Mouse (Mus musculus) induced T-regulatory cell, adult 2 months (primary cell): ENCODE results near the gene Pkib.

Source experiments
- DNase-seq: peaks from one replicate; pipeline ENCODE4 v3.0.0-alpha.2; 2012; ENCODE audit warnings: low read depth

Pkib gene

DNA sequence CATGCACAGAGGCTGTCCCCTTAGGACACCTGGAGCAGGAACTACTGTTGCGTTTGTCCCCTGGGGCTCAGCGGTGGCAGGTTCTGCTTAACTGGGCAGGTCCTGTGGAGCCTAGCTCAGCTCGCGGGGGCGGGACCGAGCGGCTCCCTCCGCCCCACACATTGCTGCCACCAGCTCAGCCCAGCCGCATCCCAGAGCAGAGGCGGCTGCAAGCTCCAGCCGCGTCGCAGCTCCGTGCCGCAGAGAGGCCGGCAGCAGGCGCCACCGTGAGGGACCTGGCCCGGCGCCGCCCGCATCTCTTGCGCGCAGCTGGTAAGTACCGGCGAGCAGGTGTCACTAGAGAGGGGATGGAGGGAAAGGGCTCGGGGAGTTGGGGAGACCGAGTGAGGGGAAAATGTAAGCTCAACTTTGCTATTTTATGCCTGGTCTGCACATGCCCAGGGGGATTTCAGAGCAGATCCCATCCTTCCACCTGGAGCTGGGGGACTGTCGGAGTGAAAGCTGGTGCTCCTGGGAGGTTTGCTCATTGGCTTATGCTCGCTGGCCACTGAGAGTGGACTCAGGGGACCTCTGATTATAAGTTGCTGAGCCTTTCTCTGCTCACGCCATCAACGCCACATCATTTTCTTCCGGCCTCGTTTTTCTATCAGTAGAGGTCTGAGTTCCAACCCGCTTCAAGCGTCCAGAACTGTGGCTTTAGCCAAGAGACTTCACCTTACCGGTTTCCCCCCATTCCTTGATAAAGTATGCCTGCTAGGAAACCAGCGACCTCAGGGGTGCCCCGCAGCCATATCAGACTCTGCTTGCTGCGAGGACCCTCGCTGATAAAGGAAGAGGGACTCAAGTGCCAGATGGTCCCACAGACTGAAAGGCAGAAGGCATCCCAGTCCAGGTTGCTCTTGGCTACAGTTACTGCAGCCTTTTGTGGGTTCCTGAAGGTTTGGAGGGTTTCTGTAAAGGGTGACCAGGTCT, at the start of gene Pkib:
Gene Pkib (plus strand): TSS at position 86 of the 972 bp plus-strand sequence.
- no peak for DNase-seq

DNA sequence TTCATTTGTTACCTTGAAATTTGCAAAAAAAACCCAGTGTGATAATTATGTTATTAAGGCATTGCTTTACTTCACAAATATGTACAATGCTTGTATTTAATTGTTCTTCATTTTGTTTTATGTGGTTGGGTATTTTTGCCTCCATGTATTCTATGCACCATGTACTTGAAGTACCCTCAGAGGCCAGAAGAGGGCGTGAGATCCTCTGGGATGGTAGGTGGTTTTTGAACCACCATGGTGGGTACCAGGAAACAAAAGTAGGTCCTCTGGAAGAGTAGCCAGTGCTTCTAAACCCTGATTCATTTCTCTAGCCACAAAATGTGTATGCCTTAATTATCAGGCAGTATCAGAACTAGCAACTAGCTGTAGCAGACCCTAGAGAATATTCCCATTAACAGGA, 47.9 kb upstream of the Pkib start:
- DNase-seq = peak; percentile 16

GRCm38 (mm10) chr10:57594266-57594665, 37.5 kb upstream of the Pkib start:
- no peak for DNase-seq

DNA sequence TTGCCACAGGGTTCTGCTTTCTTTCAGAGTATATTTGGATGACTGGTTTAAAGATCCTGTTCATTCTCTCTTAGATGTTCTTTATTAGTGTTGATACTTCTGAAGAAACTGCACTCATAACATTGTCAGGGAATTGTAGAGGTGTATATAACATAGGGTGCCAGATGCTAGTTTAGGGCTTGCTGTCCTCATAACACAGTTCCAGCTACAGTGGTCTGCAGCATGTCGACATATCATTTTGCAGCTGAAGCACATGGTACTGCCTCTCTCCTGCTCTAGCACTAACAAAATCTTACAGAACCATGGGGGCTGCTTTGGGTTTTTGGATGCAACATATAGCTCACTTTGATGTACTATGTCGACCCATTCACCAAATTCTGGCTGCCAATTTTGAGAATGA, 34.6 kb upstream of the Pkib start:
- no peak for DNase-seq

DNA sequence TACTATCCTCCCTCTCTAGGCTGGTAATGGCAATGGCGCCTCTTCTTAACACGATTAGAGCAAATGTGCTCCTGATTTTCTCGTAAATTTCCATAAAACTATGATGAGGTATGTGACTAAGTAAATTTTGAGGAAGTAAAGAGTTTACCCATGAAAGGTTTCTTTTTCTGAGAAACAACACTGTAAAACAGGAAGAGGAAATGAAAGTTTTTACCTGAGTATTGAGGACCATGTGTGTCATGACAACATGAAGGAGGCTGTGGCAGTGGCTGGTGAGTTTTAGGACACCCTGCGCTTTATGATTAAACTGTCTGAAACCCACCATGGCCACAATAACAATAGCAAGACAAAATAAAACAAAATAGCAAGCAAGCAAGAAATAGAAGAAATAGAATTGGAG, 28.8 kb upstream of the Pkib start:
- DNase-seq = no peak

DNA sequence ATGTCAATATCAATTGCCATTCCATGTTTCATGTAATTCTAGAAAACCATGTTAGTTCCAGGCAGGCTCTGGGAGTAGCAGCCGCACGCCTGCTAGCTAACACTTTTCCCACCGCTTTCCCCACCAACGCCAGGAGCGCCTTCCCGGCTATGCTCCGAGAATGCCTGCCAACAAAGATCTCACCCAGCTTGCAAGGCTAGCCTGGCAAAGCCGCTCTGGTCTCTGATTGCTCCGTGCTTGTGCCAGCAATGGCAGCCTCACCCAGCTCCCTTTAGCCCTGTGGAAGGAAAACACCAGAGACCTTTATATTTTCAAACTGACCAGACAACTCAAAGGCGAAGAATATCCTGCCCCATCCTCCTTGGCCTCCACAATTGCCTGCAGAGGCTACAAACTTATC, 8.5 kb upstream of the Pkib start:
- DNase-seq = no peak

DNA sequence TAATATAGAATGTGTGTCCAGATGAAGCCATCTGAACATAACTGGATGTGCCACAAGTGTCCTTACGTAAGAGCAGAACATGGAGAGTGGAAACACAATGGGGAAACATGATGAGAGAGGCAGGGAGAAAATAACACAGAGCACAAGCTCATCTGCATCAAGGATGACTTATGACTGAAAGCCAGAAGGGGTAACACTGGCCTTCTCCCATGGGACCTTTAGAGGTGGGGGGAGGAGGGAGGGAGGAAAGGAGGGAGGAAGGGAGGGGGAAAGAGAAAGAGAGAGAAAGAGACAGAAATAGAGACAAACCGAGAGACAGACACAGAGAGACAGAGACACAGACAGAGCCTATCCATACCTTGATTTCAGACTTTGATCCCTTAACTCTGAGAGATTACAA, 4.0 kb upstream of the Pkib start:
- no peak for DNase-seq

DNA sequence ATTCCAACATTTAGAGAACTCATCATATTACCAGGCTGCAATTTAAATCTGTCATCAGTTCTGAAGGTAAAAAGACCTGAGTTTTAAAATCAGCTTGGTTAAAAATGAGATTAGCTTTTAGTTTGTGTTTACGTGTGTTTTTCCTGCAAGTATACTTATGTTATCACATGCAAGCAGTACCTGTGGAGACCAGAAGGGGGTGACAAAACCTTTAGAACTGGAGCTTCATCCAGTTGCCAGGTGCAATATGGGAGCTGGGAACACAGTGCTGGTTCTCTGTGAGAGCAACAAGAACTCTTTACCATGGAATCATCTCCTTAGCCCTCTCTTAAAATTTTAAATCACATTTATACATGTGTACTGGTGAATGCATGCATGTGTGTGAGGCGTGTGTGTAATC, 1.2 kb upstream of the Pkib start:
- peak; percentile 9 for DNase-seq

DNA sequence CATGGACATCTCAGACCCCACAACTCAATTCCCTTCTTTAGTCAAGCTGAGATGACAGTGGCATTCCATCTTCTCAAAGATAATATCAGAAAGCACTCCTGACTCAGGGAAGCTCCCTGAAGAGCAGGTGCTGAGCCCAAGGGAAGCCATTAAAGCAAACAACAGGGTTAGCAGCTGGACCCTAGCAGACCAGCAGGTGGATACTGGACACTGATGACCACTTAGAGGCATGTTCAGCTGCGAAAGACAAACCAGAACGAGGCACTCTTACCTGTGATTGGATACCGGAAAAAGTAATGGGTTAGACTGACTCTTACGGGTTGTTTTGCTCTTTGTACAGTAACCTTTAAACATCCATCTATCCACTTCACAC, 1.1 kb downstream of the Pkib start:
- DNase-seq = no peak

DNA sequence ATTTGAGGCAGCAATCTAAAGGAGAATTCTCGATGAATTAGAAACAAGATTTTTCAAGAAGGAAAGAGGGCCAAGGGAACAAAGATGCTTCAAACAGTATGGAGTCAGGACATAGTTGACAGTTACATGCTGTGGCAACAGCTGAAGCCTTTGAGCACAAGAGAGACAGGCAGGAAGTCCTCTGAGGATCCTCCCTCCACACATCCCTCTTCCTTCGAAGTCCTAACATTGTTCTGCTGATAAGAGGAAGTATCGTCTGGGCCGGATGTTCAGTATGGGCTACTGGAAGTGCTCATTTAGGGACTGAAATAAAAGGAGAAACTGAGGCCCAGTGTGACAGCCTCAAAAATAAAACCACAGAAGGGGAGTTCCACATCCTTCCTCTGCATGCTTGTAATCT, 5.2 kb downstream of the Pkib start:
- DNase-seq = no peak

DNA sequence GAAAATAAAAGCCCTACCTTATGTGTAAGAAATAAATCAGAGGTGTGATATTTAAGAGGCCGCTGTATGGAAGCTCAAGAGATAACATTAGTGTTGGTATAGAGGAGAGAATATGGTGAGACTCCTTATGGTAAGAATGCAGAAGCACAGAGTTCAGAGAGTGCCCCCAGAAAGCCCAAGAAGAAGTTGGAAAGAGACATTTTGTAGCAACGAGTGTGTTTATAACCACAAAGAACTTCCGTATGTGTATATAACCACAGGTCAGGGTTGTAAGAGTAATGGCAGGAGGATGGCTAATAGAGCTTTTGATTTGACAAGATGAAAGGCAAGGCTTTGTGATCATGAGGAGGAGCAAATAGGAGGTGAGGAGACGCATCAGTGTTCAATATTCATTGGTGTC, 6.5 kb downstream of the Pkib start:
- DNase-seq = no peak

DNA sequence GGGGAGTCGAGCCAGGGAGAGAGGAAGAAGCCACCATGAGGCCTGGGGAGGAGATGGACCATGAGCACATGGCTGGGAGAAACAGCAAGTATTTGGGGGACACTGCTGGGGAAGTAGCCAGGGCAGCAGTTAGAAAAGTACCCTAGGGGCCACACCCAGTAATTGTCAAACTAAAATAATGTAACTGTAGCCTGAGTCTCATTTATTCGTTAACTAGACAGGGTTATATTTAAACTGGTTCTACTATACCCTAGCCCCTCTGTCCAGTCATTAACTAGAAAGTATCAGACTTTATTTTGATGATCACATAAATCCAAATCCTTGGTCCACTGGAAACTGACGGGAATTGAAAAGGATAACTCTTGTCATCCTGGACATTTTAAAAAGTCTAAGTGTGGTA, 7.8 kb downstream of the Pkib start:
- no peak for DNase-seq

GRCm38 (mm10) chr10:57653297-57653696, 21.5 kb downstream of the Pkib start:
- no peak for DNase-seq

- DNase-seq = no peak
These were observed 28.7 kb downstream of the Pkib start for GRCm38 (mm10) chr10:57660505-57660904.

- no peak for DNase-seq
These were observed 32.0 kb downstream of the Pkib start for GRCm38 (mm10) chr10:57663758-57664157.

GRCm38 (mm10) chr10:57664253-57664652, 32.5 kb downstream of the Pkib start:
- no peak for DNase-seq

GRCm38 (mm10) chr10:57675740-57676139, 44.0 kb downstream of the Pkib start:
- DNase-seq = no peak

DNA sequence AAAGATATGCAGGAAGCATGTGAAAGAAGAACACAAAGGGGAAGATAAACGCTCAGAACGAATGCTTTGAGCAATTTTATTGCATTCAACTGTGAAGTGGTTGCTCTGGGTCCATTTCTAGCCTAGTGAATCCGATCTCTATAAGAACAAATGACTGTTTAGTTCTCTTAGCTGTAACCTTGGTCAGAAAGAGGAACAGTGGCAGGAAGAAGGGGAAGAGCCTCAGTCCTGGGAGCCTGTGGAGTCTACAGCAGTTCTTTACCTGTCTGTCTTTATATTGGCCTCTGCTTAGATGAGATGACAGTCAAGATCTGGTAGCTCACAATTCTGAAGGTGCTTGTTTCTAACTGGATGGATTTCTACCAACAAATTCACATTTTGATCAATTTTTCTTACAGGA, 56.2 kb downstream of the Pkib start:
- no peak for DNase-seq

- no peak for DNase-seq
These were observed 58.4 kb downstream of the Pkib start for GRCm38 (mm10) chr10:57690161-57690560.

DNA sequence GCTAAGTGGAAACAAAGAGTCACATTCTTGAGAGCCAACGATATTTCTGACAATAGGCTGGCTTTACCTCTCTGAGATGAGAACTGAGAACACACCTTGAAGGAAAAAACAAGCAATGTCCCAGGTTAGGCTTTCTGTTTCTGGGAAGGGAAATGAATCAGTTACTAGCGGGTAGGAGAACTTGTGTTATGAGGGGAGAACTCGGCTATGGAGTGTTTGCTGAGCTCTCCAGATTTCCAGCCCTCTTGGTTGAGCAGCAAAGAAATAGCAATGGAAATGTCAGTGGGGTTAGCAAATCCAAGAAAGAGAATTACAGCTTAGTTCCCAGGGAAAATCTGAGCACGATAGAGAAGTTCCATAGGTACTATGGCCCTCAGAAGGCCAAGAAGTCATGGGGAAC, 70.5 kb downstream of the Pkib start:
- DNase-seq = no peak

DNA sequence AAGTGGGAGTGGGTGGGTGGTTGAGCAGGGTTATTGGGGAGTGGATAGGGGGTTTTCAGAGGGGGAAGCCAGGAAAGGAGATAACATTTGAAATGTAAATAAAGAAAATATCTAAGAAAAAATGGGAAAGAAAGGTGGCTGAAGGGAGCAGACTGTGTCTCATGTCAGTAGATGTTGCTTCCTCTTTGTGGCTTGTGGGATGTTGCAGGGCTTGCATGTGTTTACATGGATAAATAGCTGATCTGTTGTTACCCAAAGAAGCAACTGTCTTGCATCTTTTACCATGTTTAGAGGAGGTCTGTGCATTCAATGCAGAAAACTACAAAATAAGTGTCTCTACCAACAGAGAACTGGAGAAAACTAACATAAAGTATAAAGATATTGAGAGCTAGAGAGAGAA, 89.3 kb downstream of the Pkib start:
- no peak for DNase-seq

- no peak for DNase-seq
These were observed 90.6 kb downstream of the Pkib start for GRCm38 (mm10) chr10:57722363-57722762.

DNA sequence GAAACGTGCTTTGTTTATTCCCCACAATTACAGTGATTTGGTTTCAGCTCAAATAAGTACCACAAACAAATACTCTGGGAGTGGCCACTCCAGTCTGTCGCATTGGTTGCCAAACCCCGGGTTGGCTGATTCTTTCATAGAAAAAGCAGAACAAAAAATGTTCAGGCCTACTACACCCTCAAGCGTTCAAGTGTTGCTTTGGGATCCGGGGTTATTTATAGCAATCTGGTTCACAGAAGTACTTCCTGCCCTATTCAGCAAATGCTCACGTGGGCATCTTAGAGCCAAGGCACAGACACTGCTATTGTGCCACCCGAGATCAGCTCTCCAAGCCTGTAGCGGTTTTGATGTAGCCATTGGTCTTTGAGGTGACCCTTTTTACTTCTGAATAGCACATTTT, 95.9 kb downstream of the Pkib start:
- DNase-seq = peak; percentile 23

GRCm38 (mm10) chr10:57731672-57732071, 99.9 kb downstream of the Pkib start:
- DNase-seq = no peak
